Mouse (Mus musculus): ENCODE results near the gene Mettl5.

DNA sequence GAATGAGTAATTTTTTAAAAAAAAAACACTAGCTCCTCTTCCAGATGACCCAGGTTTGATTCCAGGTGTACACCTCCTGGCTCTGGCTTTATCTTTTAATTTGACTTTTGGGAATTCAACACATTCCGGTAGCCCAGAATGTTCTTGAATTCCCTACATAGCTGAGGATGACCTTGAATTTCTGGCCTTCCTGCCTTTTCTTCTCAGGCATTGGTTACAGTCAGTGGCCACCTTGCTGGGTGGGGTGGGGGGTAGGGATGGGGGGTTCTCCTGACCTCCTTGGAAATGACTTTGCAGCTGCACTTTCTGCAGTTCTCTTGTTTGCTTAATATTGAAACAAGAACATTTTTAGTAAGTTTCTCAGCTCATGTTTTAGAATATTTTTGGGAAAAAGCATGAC lies 7.7 kb upstream of the Mettl5 start:
- TF ChIP-seq CTCF (IDR thresholded peaks at IDR 0.05; ENCODE audit: control insufficient read depth, insufficient read depth, insufficient read length) (no peak), FOSL1 (IDR thresholded peaks at IDR 0.05; ENCODE audit: insufficient read depth, low read length, poor library complexity, severe bottlenecking) (no peak), MYOD1 (IDR thresholded peaks at IDR 0.05; ENCODE audit: control insufficient read depth, insufficient read length, low read depth) (no peak), MYOG (IDR thresholded peaks at IDR 0.05; ENCODE audit: control insufficient read depth, extremely low read depth, insufficient read length) (no peak), USF1 (IDR thresholded peaks at IDR 0.05; ENCODE audit: low read depth) (no peak), MAX (IDR thresholded peaks at IDR 0.05) (no peak), CEBPB (IDR thresholded peaks at IDR 0.05; ENCODE audit: low read depth) (no peak)
